ENCODE assay signal across 34 mouse cellular contexts in the genomic region with DNA sequence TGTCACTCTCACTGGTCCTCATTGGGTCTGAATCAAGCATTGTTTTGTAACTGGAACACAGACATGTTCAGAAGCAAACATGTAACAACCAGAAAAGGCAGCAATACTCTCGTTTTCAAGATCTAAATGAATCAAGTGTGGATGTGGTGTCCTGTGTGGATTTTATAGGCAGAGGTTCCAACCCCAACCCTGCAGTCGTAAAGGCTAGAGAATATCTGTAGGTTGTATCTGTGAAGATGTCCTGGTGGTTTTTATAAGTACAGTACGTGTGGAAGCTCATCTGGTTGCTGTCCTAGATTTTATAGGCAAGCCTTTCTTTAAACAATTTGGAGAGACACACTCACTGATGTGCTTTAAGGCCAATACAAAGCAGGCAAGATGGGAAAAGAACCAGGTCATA.
"Had no signal": no experiment of that assay in that cellular context is flagged by ENCODE, and none has a peak within 500 bp of the region (broad histone marks: within the 10 kb centered on the region; RNA-seq: fewer than 3 reads in every experiment).

No protein-coding gene starts in this region.

- DNase-seq: heart, adult 2 months; heart, postnatal 10 days; heart, postnatal 14 days; heart, postnatal 36 days; kidney, adult 11 months; kidney, adult 18-20 months; kidney, adult 2 months; kidney, adult 8-10 months; kidney, adult 9 months; kidney, postnatal 10 days; kidney, postnatal 14 days; kidney, postnatal 25 days; kidney, postnatal 36 days; kidney, postnatal 4 days; layer of hippocampus, adult 9-11 months; layer of hippocampus, postnatal 36 days had no signal

- H3K4me2 ChIP-seq: heart, embryonic 11.5 days; heart, embryonic 12.5 days; heart, embryonic 13.5 days; heart, embryonic 15.5 days; hindbrain, embryonic 12.5 days; hindbrain, embryonic 13.5 days; hindbrain, embryonic 14.5 days; hindbrain, embryonic 15.5 days; intestine, embryonic 15.5 days; kidney, embryonic 15.5 days had no signal

- H3K9ac ChIP-seq: heart, embryonic 12.5 days; heart, embryonic 13.5 days; heart, embryonic 15.5 days; hindbrain, embryonic 12.5 days; hindbrain, embryonic 13.5 days; hindbrain, embryonic 14.5 days; hindbrain, embryonic 15.5 days; intestine, embryonic 15.5 days; kidney, embryonic 15.5 days had no signal

- H3K9me3 ChIP-seq: heart, embryonic 10.5 days; heart, embryonic 12.5 days; heart, embryonic 13.5 days; heart, embryonic 15.5 days; hindbrain, embryonic 10.5 days; hindbrain, embryonic 12.5 days; hindbrain, embryonic 13.5 days; hindbrain, embryonic 15.5 days; intestine, embryonic 15.5 days; kidney, embryonic 15.5 days had no signal

- H3K4me3 ChIP-seq: heart, adult 2 months; heart, embryonic 10.5 days; heart, embryonic 12.5 days; heart, embryonic 13.5 days; heart, embryonic 15.5 days; hindbrain, embryonic 10.5 days; hindbrain, embryonic 12.5 days; hindbrain, embryonic 13.5 days; hindbrain, embryonic 15.5 days; intestine, embryonic 15.5 days; kidney, embryonic 15.5 days; layer of hippocampus, adult 2 months had no signal

- H3K27ac ChIP-seq: heart, adult 2 months; heart, embryonic 10.5 days; heart, embryonic 13.5 days; heart, embryonic 15.5 days; hindbrain, embryonic 10.5 days; hindbrain, embryonic 12.5 days; hindbrain, embryonic 13.5 days; hindbrain, embryonic 14.5 days; hindbrain, embryonic 15.5 days; hindbrain, postnatal 0 days; intestine, embryonic 15.5 days; kidney, embryonic 15.5 days; kidney, postnatal 0 days; layer of hippocampus, adult 2 months had no signal

- H3K27me3 ChIP-seq: heart, embryonic 12.5 days; heart, embryonic 13.5 days; heart, embryonic 15.5 days; hindbrain, embryonic 12.5 days; hindbrain, embryonic 13.5 days; hindbrain, embryonic 15.5 days; intestine, embryonic 15.5 days; kidney, embryonic 15.5 days had no signal

- H3K4me1 ChIP-seq: heart, embryonic 10.5 days; heart, embryonic 15.5 days; hindbrain, embryonic 15.5 days; intestine, embryonic 15.5 days had no signal

- ATAC-seq: hindbrain, embryonic 16.5 days; hindbrain, postnatal 0 days; inflammation-experienced regulatory T-cells, adult 6 months; intestine, embryonic 15.5 days; intestine, postnatal 0 days had no signal

- H3K36me3 ChIP-seq: heart, embryonic 10.5 days; heart, embryonic 12.5 days; heart, embryonic 13.5 days; heart, embryonic 15.5 days; hindbrain, embryonic 10.5 days; hindbrain, embryonic 12.5 days; hindbrain, embryonic 13.5 days; hindbrain, embryonic 15.5 days; intestine, embryonic 15.5 days; kidney, embryonic 15.5 days had no signal
